Mouse (Mus musculus): ENCODE measurements around the gene Mrpl49. TPM values are rescaled to one million over a fixed set of nuclear protein-coding genes. Genes with fewer than 3 reads are reported as not detected.

Mrpl49 gene
- total RNA-seq, 2 experiments from 2014 or later = 24.6 to 30.9 TPM

DNA sequence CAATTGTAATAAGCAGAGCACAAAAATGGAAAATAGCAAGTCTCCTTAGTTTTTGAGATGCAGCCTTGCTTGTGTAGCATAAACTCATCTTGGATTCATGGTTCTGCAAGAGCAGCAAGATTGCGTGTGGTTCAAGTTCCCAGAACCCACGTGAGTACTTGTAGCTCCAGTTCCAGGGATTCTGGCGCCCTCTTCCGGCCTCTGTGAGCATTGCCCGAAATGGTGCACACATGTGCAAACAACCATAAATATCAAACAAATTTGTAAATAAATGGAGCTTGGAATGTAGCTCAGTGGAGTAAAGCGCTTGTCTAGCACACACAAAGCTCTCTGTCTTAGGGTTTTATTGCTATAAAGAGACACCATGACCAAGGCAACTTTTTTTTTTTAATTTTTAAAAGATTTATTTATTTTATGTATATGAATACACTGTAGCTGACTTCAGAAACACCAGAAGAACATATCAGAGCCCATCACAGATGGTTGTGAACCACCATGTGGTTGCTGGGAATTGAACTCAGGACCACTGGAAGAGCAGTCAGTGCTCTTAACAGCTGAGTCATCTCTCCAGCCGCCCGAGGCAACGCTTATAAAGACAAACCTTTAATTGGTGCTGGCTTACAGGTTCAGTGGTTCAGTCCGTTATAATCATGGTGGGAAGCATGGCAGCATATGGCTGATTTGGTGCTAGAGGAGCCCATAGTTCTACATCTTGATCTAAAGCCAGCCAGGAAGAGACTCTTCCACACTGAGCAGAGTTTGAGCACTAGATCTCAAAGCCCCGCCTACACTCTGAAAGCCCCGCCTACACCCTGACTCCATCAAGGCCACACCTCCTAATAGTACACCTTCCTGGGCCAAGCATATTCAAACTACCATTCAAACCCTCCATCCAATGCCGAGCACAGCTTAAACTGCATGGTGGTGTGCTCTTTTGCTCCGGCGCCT, 39.2 kb downstream of the Mrpl49 start:
- TF ChIP-seq CTCF (IDR thresholded peaks at IDR 0.05) = no peak; the same call in none of the 2 replicates
- intact Hi-C loops (cut with DNase I) = loop anchor here (1.0 to 5.0 kb wide), 2 partner anchors 53 to 96 kb away; partner anchors contain the start of gene Cdc42ep2
- DNase-seq = peak; percentile 93
- Histone ChIP-seq H3K4me3 (no peak overlapping the region; the same call in 1 of the 2 replicates), H3K27ac (peak overlapping the region; percentile 97)

DNA sequence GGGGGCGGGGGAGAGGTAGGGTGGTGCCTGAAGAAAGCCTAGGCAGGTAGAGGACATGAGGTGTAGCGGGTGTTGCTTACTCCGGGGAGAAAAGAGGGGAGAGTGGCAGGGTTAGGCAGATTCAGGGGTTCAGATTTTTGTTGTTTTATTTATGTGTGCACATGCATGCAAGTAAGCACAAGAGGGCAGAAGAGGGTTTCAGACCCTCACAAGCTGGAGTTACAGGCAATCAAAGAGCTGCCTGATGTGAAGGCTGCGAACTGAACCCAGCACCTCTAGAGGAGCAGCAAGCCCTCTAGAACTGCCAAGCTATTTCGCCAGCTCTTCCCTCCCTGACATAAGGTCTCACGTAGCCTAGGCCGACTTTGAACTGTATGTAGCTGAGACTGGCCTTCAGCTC, 41.1 kb downstream of the Mrpl49 start:
- TF ChIP-seq CTCF (IDR thresholded peaks at IDR 0.05) = peak; percentile 35
- H3K4me3 ChIP-seq = peak overlapping the region; percentile 73
- intact Hi-C loops (cut with DNase I) = loop anchor here (5.0 kb wide), 1 partner anchor 94 kb away; the partner anchor contains the start of gene Cdc42ep2
- peak overlapping the region; percentile 97 for H3K27ac ChIP-seq
- DNase-seq = peak; percentile 35

DNA sequence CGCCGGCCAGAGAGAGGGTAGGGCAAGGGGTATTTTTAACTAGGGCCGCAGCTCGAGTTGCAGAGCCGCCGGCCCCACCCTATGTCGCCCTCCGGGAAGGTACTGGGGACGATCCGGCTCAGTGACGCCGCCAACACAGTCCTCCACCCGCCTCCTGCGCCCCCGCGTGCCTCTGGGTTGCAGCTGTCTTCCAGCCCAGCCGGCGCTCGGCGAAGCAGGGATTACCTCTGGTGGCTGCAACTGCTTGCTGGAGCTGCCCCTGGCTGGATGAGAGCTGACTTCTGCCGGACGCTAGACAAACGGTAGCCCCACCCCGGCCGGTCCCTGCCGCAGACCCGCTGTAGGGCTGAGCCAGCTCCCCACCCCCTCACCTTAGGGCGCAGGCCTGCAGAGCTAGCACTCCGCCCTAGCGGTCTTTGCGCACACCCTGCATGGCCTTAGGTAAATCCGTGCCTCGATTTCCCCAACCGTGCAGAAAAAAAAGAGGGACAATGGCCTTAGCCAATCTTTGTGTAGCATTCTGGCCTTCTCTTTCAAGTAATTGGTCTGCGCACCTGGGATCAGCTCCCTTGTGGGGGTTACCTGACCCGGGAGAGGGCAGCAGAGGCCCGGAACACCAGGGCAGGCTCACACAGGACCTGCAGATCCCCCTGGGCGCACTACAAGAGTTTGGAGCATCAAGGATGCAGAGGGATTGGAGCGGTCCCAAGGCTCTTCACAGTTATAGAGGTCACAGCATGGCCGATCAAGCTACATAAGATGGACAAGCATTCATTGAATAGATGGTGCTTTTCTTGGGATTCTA, 41.9 kb downstream of the Mrpl49 start, which contains the start of gene Capn1:
Gene Capn1, minus strand, starts transcription at position 387 of the 805 bp plus-strand sequence.
- peak within 1 kb of the TSS; percentile 97 for H3K27ac ChIP-seq
- H3K4me3 ChIP-seq = peak within 1 kb of the TSS; percentile 73
- DNase-seq = peak; percentile 94
- intact Hi-C loops (cut with DNase I) = loop anchor here (5.0 kb wide), 1 partner anchor 93 kb away; the partner anchor contains the start of gene Cdc42ep2
- TF ChIP-seq CTCF (IDR thresholded peaks at IDR 0.05) = peak; percentile 26; the same call in 1 of the 2 replicates

DNA sequence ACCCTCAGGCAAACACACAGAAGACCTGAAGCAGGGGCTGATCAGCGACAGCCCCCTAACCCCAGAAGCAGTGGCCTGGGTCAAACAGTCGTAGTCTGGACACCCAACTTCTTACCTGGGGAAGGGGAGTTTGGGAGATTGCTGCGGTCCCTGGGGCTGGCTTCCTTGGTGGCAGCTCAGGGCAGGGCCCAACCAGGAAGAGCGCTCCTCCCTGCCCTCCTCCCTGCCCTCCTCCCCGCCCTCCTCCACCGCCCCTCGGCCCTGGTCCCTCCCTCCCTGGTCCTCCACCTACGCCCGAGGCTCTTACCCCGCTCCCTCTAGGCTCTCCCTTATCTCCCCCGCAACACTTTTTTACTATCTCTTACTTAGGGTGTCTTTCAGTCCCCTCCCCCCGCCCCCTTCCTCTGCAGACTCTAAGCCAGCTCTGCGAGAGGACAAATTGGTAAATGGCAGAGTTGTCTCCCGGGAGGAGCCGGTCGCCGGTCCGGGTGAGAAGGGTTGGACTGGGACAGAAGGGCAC, 42.5 kb downstream of the Mrpl49 start:
- intact Hi-C loops (cut with DNase I) = loop anchor here (1.0 to 5.0 kb wide), 2 partner anchors 50 to 93 kb away; partner anchors contain the start of gene Cdc42ep2
- TF ChIP-seq CTCF (IDR thresholded peaks at IDR 0.05) = no peak
- H3K27ac ChIP-seq = peak overlapping the region; percentile 97
- peak overlapping the region; percentile 73 for H3K4me3 ChIP-seq
- DNase-seq = peak; percentile 78

DNA sequence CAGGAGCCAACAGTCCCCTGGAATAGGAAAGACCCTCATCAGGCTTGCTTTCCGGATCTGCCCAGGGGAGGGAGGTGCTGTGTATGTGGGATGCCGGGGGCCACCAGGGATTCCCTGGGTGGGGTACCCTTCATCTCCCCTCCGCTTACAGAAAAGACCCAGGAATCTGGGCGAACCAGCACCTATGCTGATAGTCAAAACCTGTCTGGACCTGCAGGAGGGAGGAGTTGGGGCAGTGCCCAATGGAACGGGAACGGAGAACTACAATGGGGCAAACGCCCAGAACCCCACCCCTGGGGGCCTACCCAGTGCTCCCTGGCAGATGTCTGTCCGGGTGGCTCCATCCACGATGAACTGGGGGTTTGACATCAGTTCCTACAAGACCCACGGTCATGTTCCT, 43.9 kb downstream of the Mrpl49 start:
- Histone ChIP-seq H3K27ac (peak overlapping the region; percentile 97), H3K4me3 (peak overlapping the region; percentile 73)
- intact Hi-C loops (cut with DNase I) = loop anchor here (1.0 kb wide), 1 partner anchor 48 kb away; no protein-coding TSS in a partner anchor
- no peak for TF ChIP-seq CTCF (IDR thresholded peaks at IDR 0.05)
- peak; percentile 26 for DNase-seq

DNA sequence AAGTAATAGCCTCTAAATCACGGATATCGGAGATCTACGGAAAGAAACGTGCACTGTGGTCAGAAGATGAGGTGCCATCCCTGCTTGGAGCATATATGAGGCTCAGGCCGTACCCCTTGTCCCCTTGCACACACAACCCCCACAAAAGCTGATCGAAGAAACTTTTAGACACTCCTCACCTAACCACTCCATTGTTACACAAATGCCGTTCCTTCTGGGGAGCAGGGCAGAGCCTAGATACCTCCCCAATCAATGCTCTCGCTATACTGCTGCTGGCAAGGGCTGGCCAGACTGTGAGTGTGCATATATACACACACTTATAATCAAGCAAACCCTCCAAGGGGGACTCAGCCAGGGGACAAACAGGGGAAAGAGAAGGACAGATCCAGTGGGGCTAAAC, 48.4 kb downstream of the Mrpl49 start:
- TF ChIP-seq CTCF (IDR thresholded peaks at IDR 0.05) = no peak

DNA sequence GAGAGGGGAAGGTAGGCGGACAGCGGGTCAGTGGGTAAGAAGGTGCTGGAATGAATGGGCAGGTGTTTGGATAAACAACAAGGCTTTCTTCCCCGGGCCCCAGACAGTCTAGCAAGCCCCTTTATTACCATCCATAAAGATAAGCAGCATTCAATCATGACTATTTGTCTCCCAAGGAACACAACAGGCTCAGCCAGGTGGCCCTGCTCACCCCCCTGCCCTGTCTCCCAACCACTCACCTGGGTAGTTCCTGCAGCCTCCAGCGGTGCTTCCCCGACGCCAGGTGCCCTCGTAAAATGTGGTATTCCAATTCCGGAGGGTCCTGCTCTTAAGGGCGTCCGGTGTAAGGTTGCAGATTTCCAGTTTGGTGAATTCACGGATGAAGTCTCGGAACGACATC, 50.6 kb downstream of the Mrpl49 start:
- H3K27ac ChIP-seq = no peak overlapping the region
- DNase-seq = no peak
- intact Hi-C loops (cut with DNase I) = no loop called here
- TF ChIP-seq CTCF (IDR thresholded peaks at IDR 0.05) = no peak
- no peak overlapping the region for H3K4me3 ChIP-seq

More for the DNA sequence above, 48.4 kb downstream of the Mrpl49 start:
- DNase-seq = no peak
- no peak overlapping the region for H3K4me3 ChIP-seq
- intact Hi-C loops (cut with DNase I) = no loop called here
- H3K27ac ChIP-seq = no peak overlapping the region

DNA sequence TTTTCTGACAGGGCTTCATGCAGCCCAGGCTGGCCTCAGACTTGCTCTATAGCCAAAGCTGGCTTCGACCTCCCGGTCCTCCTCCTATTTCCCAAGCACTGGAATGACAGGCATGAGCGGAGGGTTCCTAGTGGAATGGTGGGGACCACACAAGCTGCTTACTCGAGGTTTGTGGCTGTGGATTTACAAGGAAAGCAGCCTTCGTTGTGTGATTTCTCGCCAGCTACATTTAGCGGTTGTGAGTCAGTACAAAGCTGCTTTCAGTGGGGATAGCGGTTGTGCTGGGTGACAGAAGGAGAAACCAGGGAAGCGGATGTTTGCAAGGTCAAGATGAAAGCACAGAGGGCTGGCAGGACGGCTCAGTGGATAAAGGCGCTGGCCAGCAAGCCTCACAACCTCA, 52.0 kb downstream of the Mrpl49 start:
- intact Hi-C loops (cut with DNase I) = no loop called here
- Histone ChIP-seq H3K27ac (no peak overlapping the region), H3K4me3 (no peak overlapping the region)
- DNase-seq = no peak
- TF ChIP-seq CTCF (IDR thresholded peaks at IDR 0.05) = no peak

Small RNA genes lying within 50 kb of the gene (microRNA-seq; reads per million reads assigned to microRNA genes)
- not detected for gene Mir6988

Other genes starting within 250 kb of the Mrpl49 start
- gene Frmd8, start 182.5 kb downstream of the Mrpl49 start, total RNA-seq (2021) = 1 to 10 TPM; 3.4 to 4.0 TPM
- under 1 TPM; 0.79 to 0.84 TPM for gene Slc25a45, start 180.0 kb downstream of the Mrpl49 start, total RNA-seq (2021)
- under 1 TPM; 0.10 to 0.20 TPM for gene Tigd3, start 163.6 kb downstream of the Mrpl49 start, total RNA-seq (2021)
- 10 to 100 TPM; 87.8 to 88.4 TPM for gene Dpf2, start 144.8 kb downstream of the Mrpl49 start, total RNA-seq (2021)
- gene Cdc42ep2, start 133.0 kb downstream of the Mrpl49 start, total RNA-seq (2021) = 10 to 100 TPM in 1 of 2 experiments, 1 to 10 TPM in 1; 8.2 to 14.3 TPM
- 1 to 10 TPM; 8.9 to 9.2 TPM for gene Pola2, start 93.6 kb downstream of the Mrpl49 start, total RNA-seq (2021)
- gene Slc22a20, start 71.6 kb downstream of the Mrpl49 start, total RNA-seq (2021) = not detected
- 10 to 100 TPM; 87.0 to 93.7 TPM for gene Capn1, start 41.9 kb downstream of the Mrpl49 start, total RNA-seq (2021)
- 10 to 100 TPM; 17.1 to 20.6 TPM for gene Syvn1, start 11.2 kb downstream of the Mrpl49 start, total RNA-seq (2021)
- 100 to 1,000 TPM; 410 to 473 TPM for gene Fau, start 59 bp upstream of the Mrpl49 start, total RNA-seq (2021)
- gene Znhit2, start 3.4 kb upstream of the Mrpl49 start, total RNA-seq (2021) = 1 to 10 TPM; 8.3 to 8.5 TPM
- 1 to 10 TPM; 4.6 TPM for gene Tm7sf2, start 10.6 kb upstream of the Mrpl49 start, total RNA-seq (2021)
- gene Vps51, start 19.4 kb upstream of the Mrpl49 start, total RNA-seq (2021) = 10 to 100 TPM; 20.6 to 23.9 TPM
- not detected for gene Tmem262, start 22.2 kb upstream of the Mrpl49 start, total RNA-seq (2021)
- not detected for gene Gm28374, start 24.5 kb upstream of the Mrpl49 start, total RNA-seq (2021)
- gene Zfpl1, start 27.2 kb upstream of the Mrpl49 start, total RNA-seq (2021) = 10 to 100 TPM; 11.2 to 13.1 TPM
- not detected for gene Cdca5, start 27.2 kb upstream of the Mrpl49 start, total RNA-seq (2021)
- not detected for gene AC131692.1, start 36.6 kb upstream of the Mrpl49 start, total RNA-seq (2021)
- not detected for gene Naaladl1, start 48.0 kb upstream of the Mrpl49 start, total RNA-seq (2021)
- 1 to 10 TPM; 9.2 to 9.3 TPM for gene Sac3d1, start 60.9 kb upstream of the Mrpl49 start, total RNA-seq (2021)
- 10 to 100 TPM in 1 of 2 experiments, 1 to 10 TPM in 1; 9.0 to 10.0 TPM for gene Snx15, start 70.5 kb upstream of the Mrpl49 start, total RNA-seq (2021)
- gene Batf2, start 83.2 kb upstream of the Mrpl49 start, total RNA-seq (2021) = under 1 TPM; 0.23 to 0.75 TPM
- gene Arl2, start 83.8 kb upstream of the Mrpl49 start, total RNA-seq (2021) = 10 to 100 TPM; 57.5 to 70.8 TPM
- not detected for gene Majin, start 126.6 kb upstream of the Mrpl49 start, total RNA-seq (2021)
- not detected for gene Gpha2, start 168.6 kb upstream of the Mrpl49 start, total RNA-seq (2021)
- 10 to 100 TPM; 35.6 to 37.7 TPM for gene Ppp2r5b, start 178.1 kb upstream of the Mrpl49 start, total RNA-seq (2021)
- 10 to 100 TPM; 18.4 to 19.0 TPM for gene Atg2a, start 183.9 kb upstream of the Mrpl49 start, total RNA-seq (2021)
- 10 to 100 TPM; 28.4 to 32.3 TPM for gene Ehd1, start 218.9 kb upstream of the Mrpl49 start, total RNA-seq (2021)
- gene Cdc42bpg, start 248.7 kb upstream of the Mrpl49 start, total RNA-seq (2021) = 1 to 10 TPM; 6.0 to 6.4 TPM